Mouse (Mus musculus) mouse embryonic stem cell (cell line): ENCODE measurements around the gene Gpr62.

Experiments used
- in situ Hi-C, 2 experiments: fragments of 300-500 bp; cut with MboI; formaldehyde crosslinking; loops; 1 replicate in 1 of 2; 3 replicates in 1 of 2; pipeline ENCODE4 v1.14.3; 2019 to 2020; ENCODE audit warnings: low sequenced_read_pairs in 2 of 2, low pct_unique_long_range_greater_than_20kb in 1 of 2, mixed read lengths in 1 of 2; ENCODE audit not compliant: unreplicated experiment in 1 of 2

The Gpr62 gene

GRCm38 (mm10) chr9:106444836-106445235, 20.9 kb downstream of the Gpr62 start:
- in situ Hi-C loops, result no loop called here

DNA sequence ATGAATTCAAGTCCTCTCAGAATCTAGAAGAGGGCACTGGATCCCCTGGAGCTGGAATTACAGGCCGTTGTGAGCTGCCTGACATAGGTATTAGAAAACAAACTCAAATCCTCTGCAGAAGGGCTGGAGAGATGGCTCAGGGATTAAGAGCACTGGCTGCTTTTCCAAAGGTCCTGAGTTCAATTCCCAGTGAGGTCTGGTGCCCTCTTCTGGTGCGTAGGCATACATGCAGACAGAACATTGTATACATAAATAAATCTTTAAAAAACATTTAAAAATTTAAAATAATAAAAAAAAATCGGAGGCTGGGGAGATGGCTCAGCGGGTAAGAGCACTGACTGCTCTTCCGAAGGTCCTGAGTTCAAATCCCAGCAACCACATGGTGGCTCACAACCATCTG, 23.1 kb downstream of the Gpr62 start:
- in situ Hi-C loops, result no loop called here

- in situ Hi-C loops, result no loop called here
Observed at GRCm38 (mm10) chr9:106436566-106436965, 29.2 kb downstream of the Gpr62 start.

DNA sequence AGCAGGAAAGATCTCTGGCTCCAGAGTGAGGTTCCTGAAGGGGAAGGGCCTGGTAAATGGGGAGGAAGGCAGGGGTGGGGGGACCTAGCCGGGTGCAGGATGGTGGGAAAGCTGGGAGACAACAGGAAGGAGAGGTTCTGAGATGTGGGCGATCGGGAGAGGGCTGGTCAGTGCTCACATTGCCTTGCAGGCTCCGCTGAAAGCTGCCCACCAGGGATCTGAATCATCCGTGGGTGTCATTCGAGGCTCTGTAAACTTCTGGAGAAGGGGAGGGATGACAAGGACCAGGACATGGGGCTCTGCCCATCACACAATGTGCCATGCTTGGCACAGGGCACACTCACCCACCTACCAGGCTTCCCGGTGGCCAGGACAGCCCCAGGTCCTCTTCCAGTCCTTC, 32.3 kb downstream of the Gpr62 start:
- in situ Hi-C loops, result no loop called here

DNA sequence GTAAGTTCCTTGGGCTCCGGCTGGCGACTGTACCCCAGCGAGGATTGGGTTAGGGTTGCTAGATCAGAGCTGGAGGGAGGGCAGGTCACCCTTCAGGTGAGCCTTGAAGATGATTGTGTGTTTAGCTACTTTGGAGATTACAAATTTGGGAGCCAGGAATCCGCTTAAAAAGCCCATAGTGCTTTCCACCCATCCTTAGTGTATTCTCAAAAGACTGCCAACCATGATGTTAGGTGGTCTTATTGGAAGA, 35.8 kb downstream of the Gpr62 start:
- in situ Hi-C loops, result no loop called here

- in situ Hi-C loops, result no loop called here
Observed at GRCm38 (mm10) chr9:106429221-106430014, 36.3 kb downstream of the Gpr62 start, which contains the start of gene Rpl29. TSS of gene Rpl29 (plus strand) at chr9:106429454.

DNA sequence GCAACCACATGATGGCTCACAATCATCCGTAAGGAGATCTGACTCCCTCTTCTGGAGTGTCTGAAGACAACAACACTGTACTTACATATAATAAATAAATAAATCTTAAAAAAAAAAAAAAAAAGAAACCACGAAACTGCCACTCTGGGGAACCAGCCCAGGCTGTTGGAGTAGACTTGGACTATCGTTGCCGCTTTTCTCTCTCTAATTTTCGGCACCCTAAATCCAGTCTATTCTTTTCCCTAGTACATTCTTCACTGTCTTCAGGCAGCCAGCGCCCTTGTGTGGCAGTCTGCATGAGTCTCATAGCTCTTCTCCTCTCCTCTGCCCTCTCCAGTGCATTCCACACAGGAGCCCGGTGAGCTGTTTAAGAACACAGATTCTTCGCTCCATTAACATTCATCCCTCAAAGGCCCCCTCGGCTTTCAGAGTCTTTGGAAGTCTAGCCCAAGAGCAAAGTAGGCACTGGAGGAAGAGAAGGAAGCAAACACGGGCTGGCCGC, 37.0 kb downstream of the Gpr62 start:
- in situ Hi-C loops, result no loop called here

GRCm38 (mm10) chr9:106421865-106422160, 43.9 kb downstream of the Gpr62 start:
- in situ Hi-C loops, result no loop called here

DNA sequence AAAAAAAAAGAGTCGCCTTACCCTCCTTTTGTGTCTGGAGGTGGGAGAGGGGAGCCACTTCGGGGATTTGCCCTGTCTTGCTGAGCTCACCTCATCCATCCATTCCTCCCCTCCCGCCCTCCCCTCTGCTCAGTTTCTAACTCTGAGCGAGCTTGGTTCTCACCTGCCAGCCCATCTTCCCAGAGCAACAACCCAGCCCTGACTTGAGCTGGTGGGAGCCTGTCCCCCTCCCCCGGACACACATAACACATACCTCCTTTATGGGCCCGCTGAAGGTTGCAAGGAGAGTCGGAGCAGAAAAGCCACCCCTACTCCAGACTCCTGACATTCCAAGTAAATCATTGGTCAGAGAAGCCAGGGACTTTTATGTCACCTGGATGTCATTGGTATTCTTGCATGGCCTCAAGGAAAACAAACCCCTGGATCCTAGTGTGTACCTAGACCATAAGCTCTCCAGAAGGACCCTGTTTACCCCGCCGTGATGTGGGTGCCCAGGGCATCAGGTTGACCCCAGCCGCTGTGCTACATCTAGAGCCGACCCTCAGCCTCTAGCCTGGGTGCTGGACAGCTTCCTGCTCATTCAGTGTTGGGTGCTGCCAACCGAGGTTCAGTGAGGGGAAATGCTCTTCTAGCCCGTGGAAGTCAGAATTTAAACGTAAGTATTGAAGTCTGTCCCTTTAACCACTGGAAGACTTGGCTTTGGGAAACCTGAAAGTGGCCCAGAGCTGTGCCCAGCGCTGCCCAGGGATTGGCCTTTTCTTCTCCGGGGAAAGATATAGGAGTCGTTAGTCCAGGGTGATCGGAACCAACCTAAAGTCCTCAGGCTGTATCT, 44.5 kb downstream of the Gpr62 start:
- in situ Hi-C loops, result no loop called here

GRCm38 (mm10) chr9:106420608-106421007, 45.1 kb downstream of the Gpr62 start:
- in situ Hi-C loops, result no loop called here

DNA sequence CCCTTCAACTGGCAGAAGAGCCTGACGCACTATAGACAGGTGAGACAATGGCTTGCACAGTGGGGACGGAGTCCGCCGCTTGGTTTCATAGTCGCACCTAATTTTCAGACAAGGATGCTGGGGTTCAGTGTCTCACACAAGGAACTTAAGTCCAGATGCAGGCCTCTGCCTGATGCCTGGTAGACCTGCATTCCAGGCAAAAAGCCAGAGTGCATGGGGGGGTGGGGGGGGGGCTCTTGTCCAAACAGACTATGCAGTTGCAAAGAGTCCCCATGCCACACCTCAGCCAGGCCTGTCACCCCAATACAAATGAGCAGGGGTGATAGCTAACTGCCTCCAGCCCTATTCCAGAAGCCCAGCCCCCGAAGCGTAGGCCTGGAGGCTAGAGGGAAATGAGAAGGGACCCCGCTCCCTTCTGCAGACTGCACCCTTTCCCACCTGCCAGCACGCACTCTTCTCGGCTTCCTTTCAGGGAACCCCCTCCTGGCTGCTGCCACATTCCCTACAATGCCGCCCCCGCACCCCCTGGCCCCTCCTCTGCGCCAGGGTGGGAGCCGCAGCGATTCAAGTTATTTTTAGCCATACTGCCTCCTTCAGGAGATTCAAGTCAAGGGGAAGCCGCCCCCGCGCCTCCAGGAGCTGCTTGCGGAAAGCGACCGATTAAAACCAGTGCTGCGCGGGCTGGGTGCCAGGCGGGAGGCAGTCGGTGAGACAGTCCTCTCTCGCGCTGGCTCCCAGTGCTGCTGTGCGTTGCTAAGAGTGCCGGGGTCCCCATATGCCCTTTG, 47.7 kb downstream of the Gpr62 start:
- in situ Hi-C loops, result loop anchor here in 1 of 2 experiments (10.0 kb wide), 1 partner anchor 123 kb away; no protein-coding TSS in a partner anchor

GRCm38 (mm10) chr9:106416826-106417225, 48.9 kb downstream of the Gpr62 start:
- in situ Hi-C loops, result loop anchor here in 1 of 2 experiments (10.0 kb wide), 1 partner anchor 122 kb away; no protein-coding TSS in a partner anchor
